Mouse (Mus musculus) retina, postnatal 7 days (tissue): ENCODE measurements around the gene Rnf2.
A peak's percentile ranks its signal among the peaks of the same experiment; 100 is the strongest.

ENCODE experiments used
- DNase-seq: peaks from one replicate; pipeline ENCODE4 v3.0.0-alpha.2; 2012; ENCODE audit warnings: low read depth, low spot score

The Rnf2 gene

DNA sequence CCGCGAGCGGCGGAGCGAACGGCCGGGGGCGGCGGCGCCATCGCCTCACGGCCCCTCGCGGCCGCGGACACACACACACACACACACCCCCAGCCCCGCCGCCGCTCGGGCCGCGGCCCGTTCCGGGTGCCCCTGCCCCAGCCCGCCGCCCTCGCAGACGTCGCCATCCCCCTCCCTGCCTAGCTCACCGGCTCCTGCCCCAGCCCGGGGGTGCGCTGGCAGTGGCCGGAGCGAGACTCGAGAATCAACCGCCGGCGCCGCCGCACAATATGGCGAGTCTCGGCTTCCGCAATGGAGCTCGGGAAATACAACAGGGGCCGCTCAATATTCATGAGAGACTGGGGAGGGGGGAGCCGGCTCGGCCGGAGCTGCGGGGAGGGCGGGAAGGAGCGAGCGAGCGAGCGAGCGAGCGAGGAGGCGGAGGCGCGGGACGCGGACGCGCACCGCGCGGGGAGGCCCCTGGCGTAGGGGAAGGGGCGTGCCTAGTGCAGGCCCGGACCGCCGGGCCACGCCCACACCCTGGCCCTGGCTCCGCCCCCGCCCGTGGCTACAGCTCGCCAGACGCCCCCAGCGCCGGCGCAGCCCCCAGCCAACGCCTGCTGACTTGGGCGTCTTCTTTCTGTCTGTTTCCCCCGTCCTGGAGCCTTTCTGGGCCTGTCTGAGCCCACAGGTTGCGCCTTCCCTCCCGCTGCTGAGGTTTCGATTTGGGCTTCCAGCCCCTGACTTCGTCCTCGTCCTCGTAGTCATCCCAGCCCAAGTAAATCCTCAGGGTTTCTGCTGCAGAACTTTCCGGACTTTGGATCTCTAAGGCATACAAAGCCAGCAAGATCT, at the start of gene Rnf2:
Gene Rnf2, minus strand, starts transcription at position 425 of the 831 bp plus-strand sequence.
- DNase-seq: peak; percentile 86

- no peak for DNase-seq
Measured at GRCm38 (mm10) chr1:151549794-151550193, 49.0 kb upstream of the Rnf2 start.

DNA sequence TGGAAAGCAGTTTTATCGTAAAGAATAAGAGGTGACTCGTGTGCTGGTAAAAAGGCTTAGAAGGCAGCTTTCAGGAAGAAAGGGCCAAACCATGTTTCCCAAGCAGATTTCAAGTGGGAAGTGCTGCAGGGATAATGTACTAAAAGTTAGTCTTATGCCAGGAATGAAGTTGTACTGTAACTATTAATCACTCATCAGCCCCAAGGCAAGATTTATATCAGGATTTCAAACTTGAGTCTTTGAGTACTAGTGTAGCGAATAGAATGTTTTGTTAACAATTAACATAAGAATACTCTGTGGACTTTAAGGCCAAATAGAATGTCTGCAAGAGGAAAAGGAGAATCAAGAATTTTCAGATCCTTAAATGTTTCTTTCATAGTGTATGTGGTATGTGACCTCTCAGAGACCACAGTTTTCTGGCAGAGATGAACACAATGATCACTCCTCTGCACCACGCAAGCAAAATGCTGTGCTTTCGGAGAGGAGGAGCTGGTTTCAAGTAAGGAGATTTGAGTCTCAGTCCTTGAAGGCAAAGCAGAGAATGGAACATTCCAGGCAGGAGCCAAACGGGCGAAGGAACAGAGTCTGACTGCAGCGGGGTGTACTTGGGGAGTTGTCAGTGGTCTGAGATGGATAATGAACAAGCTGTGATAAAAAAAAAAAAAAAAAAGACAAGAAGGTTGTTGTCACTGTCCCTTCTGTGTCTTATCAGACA, 48.3 kb upstream of the Rnf2 start:
- no peak for DNase-seq

DNA sequence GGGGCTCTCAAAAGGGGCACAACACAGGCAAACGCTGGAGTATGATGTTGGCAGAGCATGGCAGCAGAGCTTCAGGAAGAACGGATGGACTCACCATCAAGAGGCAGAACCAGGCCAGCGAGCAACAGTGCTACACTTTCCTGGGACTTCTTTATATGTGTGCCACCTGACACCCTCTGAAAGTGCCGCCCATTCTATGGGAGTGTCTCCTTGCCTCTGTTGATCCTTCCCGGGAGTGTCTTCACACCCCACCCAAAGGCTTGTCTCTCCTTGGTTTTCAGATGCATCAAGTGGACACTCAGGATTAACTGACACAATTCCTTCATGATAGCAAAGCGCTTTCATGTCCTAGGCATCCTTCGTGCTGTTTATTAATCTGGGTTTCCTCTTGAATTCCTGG, 44.8 kb upstream of the Rnf2 start:
- no peak for DNase-seq

DNA sequence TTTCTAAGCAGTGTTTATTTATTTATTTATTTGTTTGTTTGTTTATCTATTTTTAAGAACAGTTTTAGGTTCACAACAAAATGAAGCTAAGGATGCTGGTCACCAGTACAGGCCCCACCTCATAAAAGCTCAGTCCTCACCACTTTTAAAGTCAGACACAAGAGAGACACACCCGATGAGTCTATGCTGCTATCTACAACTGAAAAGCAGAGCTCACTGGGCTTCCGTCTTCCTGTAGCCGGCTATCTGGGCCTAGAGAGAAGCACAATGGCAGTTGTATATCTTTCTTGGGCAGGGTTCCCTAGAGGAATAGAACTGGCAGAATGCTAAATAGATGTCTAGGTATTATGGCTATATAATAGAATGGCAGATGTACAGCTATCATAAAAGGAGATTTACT, 43.8 kb upstream of the Rnf2 start:
- no peak for DNase-seq

- no peak for DNase-seq
Measured at GRCm38 (mm10) chr1:151543796-151544477, 43.2 kb upstream of the Rnf2 start.

DNA sequence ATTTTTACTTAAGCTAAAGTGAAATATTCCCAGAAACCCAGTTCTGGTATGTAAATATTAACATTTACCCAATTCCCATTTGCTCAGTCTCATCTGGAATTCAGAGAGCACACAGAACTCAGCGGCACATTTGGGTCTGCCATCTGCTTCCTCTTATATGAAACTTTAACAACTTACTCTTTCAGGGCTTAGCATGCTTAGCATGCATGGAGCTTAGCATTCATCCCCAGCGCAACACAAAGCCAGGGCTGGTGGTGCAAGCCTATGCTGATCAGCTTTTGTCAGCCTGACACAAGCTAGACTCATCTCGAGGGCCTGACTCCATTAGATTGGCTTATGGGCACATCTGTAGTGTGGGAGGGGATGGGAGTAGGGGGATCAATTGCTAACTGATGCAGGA, 25.9 kb upstream of the Rnf2 start:
- no peak for DNase-seq

DNA sequence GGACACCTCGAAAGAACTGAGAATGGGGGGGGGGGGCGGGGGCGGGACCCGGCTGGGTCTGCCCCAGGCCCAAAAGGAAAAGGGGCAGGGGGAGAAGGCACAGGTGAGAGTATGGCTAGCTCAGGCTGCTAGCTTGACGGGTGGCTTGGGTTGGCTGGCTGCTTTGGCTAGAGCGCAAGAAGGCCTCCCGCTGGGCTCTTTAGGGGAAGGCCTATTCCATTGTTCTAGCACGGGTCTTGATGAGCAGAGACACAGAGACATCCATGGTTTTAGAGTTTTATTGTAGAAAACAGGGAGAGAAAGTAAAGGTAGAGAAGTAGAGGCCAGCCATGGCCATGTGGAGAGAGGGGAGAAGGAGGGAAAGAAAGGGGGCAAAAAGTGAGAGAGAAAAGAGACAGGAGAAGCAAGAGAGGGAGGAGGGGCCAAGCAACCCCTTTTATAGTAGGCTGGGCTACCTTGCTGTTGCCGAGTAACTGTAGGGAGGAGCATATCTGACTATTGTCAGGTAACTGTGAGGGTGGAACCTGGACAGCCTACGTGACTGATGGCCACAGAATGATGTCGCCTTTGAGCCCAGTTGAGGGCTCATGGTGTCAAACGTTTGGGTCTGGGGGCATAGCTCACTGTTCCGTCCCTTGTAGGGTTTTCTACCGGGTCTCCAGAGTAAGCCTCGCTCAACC, 17.0 kb upstream of the Rnf2 start:
- DNase-seq: no peak

DNA sequence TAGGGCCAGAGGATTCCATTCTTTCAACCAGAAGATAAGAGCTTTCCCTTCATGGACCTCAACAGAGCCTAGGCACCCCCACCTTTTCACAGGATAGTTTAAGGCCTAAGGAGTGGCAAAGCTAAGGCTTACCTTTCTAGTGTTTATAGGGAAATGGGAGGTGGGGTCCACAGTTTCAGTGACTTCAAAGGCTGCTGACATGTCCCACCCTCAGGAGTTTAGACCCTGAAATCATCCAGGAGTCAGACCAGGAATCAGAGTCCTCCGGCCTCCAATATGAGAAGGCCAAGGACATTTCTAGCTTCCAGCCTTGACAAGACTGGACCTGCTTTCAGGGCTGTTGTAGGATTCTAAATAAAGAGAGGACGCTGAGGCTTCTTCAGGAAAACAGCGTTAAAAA, 16.1 kb upstream of the Rnf2 start:
- no peak for DNase-seq

DNA sequence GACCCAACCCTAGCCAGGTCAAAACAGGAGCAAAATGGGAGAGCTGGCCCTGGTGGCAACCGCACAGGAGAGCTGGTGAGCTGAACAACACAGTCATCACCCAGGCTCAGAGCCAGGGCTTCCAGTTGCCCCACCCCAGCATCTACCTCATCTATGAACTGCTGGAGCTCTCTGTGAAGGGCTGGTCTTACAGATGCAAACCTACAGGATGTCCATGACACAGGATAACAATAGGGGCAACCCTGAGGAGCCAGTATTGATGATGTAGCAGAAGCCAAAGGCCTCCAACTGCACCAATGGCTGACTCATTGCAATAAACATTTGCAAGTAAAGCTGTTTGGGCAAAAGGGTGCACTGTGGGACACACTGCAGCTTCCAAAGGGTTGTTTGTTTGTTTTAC, 15.0 kb upstream of the Rnf2 start:
- no peak for DNase-seq

DNA sequence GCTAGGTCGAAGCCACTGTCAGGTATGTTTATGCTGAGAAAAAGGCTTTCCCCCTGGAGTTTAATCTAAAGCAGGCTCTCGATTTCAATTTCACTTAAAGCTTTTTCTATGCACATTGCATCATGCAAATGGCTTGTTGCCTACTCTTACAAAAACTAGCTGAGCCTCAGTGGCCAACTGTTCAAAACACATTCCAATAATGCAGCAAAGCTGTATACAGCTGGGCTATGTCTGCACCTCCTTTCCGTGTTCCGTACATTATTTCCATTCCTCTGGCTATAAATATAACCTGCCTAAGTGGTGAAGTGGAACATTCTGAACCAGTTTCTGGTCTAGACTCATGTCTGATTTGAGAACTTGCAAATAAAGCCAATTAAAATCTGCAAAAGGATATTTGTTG, 13.4 kb upstream of the Rnf2 start:
- no peak for DNase-seq

DNA sequence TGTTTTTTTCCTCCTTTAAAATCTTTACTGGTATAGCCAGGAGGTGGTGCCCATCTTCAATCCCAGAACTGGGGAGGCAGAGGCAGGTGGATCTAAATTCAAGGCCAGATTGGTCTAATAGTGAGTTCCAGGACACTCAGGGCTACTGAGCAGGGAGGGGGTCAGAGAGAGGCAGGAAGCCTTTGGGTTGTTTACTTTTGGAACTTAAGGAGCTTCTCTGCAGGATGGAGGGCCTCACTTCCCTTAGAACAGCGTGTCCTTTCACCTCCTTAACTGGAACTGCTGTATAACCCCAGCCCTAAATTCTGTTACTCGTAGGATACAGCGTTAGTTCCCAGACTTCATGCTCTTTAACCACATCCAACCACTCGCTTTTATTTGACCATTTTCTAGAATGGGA, 10.1 kb upstream of the Rnf2 start:
- no peak for DNase-seq

- peak; percentile 14 for DNase-seq
Measured at GRCm38 (mm10) chr1:151499815-151500501, 797 bp downstream of the Rnf2 start.

DNA sequence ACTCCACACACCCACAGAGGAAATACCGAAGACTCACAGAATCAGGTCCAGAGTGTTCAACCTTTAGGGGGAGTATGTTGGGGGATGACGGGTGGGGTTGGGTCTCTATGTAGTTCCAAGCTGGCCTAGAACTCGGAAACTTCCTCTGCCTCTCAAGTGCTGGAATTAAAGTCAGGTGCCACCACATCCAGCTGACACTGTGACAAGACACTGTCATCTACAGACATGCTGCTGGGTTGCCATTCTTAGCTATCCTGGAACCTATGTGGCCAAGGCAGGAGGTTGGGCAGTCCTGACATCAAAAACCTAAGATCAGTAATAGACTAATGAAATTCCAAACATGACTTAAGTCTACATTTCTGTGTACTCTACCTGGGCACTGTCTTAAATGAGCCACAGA, 2.4 kb downstream of the Rnf2 start:
- no peak for DNase-seq

GRCm38 (mm10) chr1:151497942-151498341, 2.8 kb downstream of the Rnf2 start:
- DNase-seq: no peak

DNA sequence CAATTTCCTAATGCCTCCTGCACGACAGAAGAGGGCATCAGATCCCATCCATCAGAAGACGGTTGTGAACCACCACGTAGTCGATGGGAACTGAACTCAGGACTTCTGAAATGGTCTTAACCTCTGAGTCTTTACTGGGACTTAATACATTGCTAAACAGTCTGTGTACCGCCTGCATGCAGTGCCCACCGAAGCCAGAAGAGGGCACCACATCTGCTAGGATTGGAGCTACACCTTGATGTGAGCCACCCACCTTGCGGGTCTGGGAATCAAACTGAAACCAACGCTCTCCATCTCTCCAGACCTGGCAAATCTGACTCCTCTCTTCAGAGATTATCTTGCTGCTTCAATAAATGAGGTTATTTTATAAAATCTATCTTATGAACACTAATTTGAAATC, 3.7 kb downstream of the Rnf2 start:
- DNase-seq: no peak

DNA sequence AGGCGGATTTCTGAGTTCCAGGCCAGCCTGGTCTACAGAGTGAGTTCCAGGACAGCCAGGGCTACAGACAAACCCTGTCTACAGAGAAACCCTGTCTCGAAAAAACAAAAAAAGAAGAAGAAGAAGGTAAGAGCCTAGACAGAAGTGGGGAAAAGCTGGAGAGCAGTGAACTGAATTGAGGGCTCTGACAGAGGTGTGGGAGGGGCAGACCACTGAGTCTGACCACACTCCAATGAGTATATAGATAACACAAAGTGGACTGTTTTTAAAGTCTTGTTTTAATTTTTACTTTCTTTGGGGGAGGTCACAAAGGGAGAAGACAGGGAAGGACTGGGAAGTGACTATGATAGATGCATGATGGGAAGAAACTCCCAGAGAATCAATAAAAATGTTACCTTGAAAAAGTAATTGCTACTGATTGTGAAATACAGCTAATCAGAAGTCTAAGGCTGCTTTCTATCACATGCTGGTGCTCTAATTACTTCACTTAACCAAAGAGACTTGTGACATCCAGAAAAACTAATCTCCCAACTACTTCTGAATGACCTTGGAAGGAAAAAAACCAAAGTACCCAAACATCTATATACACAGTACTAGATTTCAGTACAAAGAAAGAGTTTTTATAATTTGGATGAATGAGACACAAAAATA, 5.0 kb downstream of the Rnf2 start:
- no peak for DNase-seq

- no peak for DNase-seq
Measured at GRCm38 (mm10) chr1:151494711-151495110, 6.0 kb downstream of the Rnf2 start.

DNA sequence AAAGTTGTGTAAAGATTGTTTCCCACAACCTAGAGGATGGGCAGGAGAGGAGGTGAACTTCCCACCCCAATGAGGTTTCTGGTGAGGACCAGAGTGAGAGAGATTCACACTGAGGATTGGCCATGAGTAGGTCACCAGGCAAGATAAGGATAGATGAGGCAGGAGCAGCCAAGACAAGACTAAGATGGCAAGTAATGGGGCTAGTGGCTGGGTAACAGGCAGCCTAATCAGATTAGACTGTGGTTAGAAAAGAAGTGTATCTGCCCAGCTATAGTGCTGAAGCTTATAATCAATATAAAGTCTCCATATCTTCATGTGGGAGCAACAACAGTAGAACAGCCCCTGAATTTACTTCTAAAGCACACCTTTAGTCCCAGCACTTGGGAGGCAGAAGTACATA, 6.9 kb downstream of the Rnf2 start:
- no peak for DNase-seq

DNA sequence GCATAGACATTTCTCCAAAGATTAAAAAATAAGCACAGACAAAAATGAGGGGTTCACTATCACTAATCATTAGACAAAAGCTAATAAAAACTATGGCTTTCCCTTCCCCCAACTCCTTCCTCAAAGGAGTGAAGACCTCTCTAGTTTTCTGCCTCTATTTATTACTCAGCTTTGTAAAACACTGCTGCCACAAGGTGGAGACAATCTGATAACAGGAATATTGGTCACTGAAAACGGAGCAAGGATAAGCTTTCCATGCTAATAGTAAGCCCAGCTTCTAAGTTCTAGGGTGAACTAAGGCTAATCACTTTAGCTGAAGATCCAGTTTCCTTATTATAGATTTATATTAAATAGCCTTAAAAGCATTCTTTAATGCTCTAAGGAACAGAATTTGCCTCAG, 8.3 kb downstream of the Rnf2 start:
- DNase-seq: no peak

DNA sequence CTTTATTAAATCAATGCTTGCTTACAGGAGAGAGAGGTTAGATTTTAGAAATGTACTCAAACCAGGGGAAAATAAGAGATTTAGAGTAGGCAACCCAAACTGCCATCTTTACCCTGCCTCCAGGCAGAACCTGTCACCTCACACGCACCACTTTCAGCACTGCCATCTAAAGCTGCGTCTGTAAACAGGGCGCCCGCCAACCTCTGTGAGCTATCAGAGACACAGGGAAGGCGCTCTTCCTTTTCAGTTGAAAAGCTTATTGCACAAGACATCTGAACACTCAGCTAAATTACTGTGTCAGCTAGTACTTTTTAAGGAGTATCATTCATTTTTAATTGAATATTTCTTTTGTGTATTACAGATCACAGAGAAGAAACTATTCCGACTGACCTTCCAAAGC, 10.9 kb downstream of the Rnf2 start:
- no peak for DNase-seq
